Mouse (Mus musculus) adrenal gland, postnatal 4 days (tissue): ENCODE results near the gene 0610009B22Rik. TPM values are rescaled to one million over a fixed set of nuclear protein-coding genes. Genes with fewer than 3 reads are reported as not detected.

ENCODE experiments used
- DNase-seq, 2 experiments: peaks; one replicate each; pipeline ENCODE4 v3.0.0; 2021 to 2022; ENCODE audit warnings: low spot score in 2 of 2, mixed read lengths in 2 of 2
- total RNA-seq, 2 experiments: library from RNA; stranded (reverse); gene quantifications; 2 replicates each; pipeline ENCODE4 v1.2.3; 2021

0610009B22Rik gene
- total RNA-seq, 2 experiments from 2014 or later, result 44.8 to 45.4 TPM

GRCm38 (mm10) chr11:51638497-51638896 is 50.2 kb downstream of the 0610009B22Rik start:
- no peak for DNase-seq

GRCm38 (mm10) chr11:51637971-51638414 is 50.7 kb downstream of the 0610009B22Rik start:
- no peak for DNase-seq

GRCm38 (mm10) chr11:51636323-51636684 is 52.4 kb downstream of the 0610009B22Rik start:
- DNase-seq, result no peak

- DNase-seq, result peak; percentile 58 to 80
Measured at GRCm38 (mm10) chr11:51635525-51636322, 53.0 kb downstream of the 0610009B22Rik start, which contains the start of gene Rmnd5b. TSS of gene Rmnd5b (minus strand) at chr11:51635896.

Other genes starting within 250 kb of the 0610009B22Rik start
- gene Phykpl, start 104.1 kb downstream of the 0610009B22Rik start, total RNA-seq, result 10 to 100 TPM; 39.2 to 42.2 TPM
- 100 to 1,000 TPM; 350 to 387 TPM for gene Hnrnpab, start 82.0 kb downstream of the 0610009B22Rik start, total RNA-seq
- gene Nhp2, start 69.1 kb downstream of the 0610009B22Rik start, total RNA-seq, result 10 to 100 TPM; 73.2 to 74.9 TPM
- gene Rmnd5b, start 53.0 kb downstream of the 0610009B22Rik start, total RNA-seq, result 10 to 100 TPM; 41.5 to 50.0 TPM
- 10 to 100 TPM; 19.8 to 26.5 TPM for gene N4bp3, start 38.0 kb downstream of the 0610009B22Rik start, total RNA-seq
- 1 to 10 TPM; 3.5 to 4.1 TPM for gene D930048N14Rik, start 37.9 kb downstream of the 0610009B22Rik start, total RNA-seq
- 10 to 100 TPM; 31.8 to 33.1 TPM for gene Sec24a, start 74.8 kb upstream of the 0610009B22Rik start, total RNA-seq
- gene Sar1b, start 74.8 kb upstream of the 0610009B22Rik start, total RNA-seq, result 10 to 100 TPM; 68.7 to 79.2 TPM
- 10 to 100 TPM; 16.0 to 16.2 TPM for gene Jade2, start 168.8 kb upstream of the 0610009B22Rik start, total RNA-seq